Mouse (Mus musculus) megakaryocyte, embryonic 14.5 days (primary cell): ENCODE data around the gene 9530068E07Rik. TPM values are rescaled to one million over a fixed set of nuclear protein-coding genes. Genes with fewer than 3 reads are reported as not detected.
"Not testable (repeated sequence)": the region's sequence is repeated elsewhere in the genome, so short reads cannot be mapped to it uniquely, and the experiment has no call there.

Experiments used
- H3K27me3 ChIP-seq: replicated peaks from 2 replicates; pipeline ENCODE3; 2012; ENCODE audit warnings: inconsistent platforms
- H3K36me3 ChIP-seq: replicated peaks from 2 replicates; pipeline ENCODE3; 2012; ENCODE audit warnings: low read length, inconsistent platforms, mixed read lengths
- H3K4me1 ChIP-seq: 2 replicates; pipeline ENCODE4 v1.6.1; 2012; ENCODE audit warnings: inconsistent platforms
- H3K4me3 ChIP-seq: replicated peaks from 2 replicates; pipeline ENCODE3; 2012; ENCODE audit warnings: moderate library complexity, mild to moderate bottlenecking, inconsistent platforms
- H3K9me3 ChIP-seq: 2 replicates; pipeline ENCODE4 v1.6.1; 2012; ENCODE audit warnings: inconsistent platforms
- FLI1 ChIP-seq: IDR thresholded peaks from 2 replicates; pipeline ENCODE4 v1.6.1; 2012; ENCODE audit warnings: low read length, inconsistent platforms, mixed read lengths
- GATA1 ChIP-seq: IDR thresholded peaks from 3 replicates; pipeline ENCODE4 v1.6.1; 2012; ENCODE audit warnings: mixed read lengths, low read length, inconsistent platforms, borderline replicate concordance
- polyA plus RNA-seq: library from polyadenylated mRNA; stranded (reverse); fragments of >175 nt; gene quantifications from 2 replicates; pipeline ENCODE4 v1.2.3, GENCODE M21; 2012; ENCODE audit warnings: low replicate concordance; ENCODE audit not compliant: insufficient read depth

The 9530068E07Rik gene
- polyA plus RNA-seq, result 87.8 and 171 TPM in 2 replicates

GRCm38 (mm10) chr11:52395940-52396596, at the start of gene 9530068E07Rik:
Gene 9530068E07Rik, plus strand, starts transcription at chr11:52396428.
- Histone ChIP-seq H3K9me3 (peaks cover 4% of the 10 kb centered on the region), H3K36me3 (peaks cover 11% of the 10 kb centered on the region), H3K27me3 (no peaks in the 10 kb centered on the region), H3K4me3 (peak within 1 kb of the TSS; percentile 97), H3K4me1 (peaks cover 41% of the 10 kb centered on the region)
- TF ChIP-seq FLI1 (no peak), GATA1 (no peak)

- H3K4me1 ChIP-seq, result peaks cover 44% of the 10 kb centered on the region
- no peaks in the 10 kb centered on the region for H3K36me3 ChIP-seq
- peaks cover 8% of the 10 kb centered on the region for H3K9me3 ChIP-seq
- H3K4me3 ChIP-seq, result peak overlapping the region; percentile 93
- TF ChIP-seq GATA1 (no peak), FLI1 (no peak)
- peaks cover 12% of the 10 kb centered on the region for H3K27me3 ChIP-seq
These were observed 49.6 kb upstream of the 9530068E07Rik start for GRCm38 (mm10) chr11:52346635-52347005.

GRCm38 (mm10) chr11:52348156-52348555, 48.1 kb upstream of the 9530068E07Rik start:
- peaks cover 8% of the 10 kb centered on the region for H3K9me3 ChIP-seq
- no peak overlapping the region for H3K4me3 ChIP-seq
- peaks cover 6% of the 10 kb centered on the region for H3K27me3 ChIP-seq
- TF ChIP-seq GATA1 (no peak), FLI1 (no peak)
- peaks cover 51% of the 10 kb centered on the region for H3K4me1 ChIP-seq
- no peaks in the 10 kb centered on the region for H3K36me3 ChIP-seq

GRCm38 (mm10) chr11:52348724-52349123, 47.5 kb upstream of the 9530068E07Rik start:
- peaks cover 51% of the 10 kb centered on the region for H3K4me1 ChIP-seq
- TF ChIP-seq FLI1 (no peak), GATA1 (no peak)
- no peaks in the 10 kb centered on the region for H3K36me3 ChIP-seq
- no peak overlapping the region for H3K4me3 ChIP-seq
- H3K27me3 ChIP-seq, result peaks cover 6% of the 10 kb centered on the region
- peaks cover 8% of the 10 kb centered on the region for H3K9me3 ChIP-seq

GRCm38 (mm10) chr11:52350924-52351323, 45.3 kb upstream of the 9530068E07Rik start:
- peak overlapping the region; percentile 77 for H3K4me3 ChIP-seq
- H3K4me1 ChIP-seq, result peaks cover 47% of the 10 kb centered on the region
- no peak for TF ChIP-seq FLI1
- H3K27me3 ChIP-seq, result no peaks in the 10 kb centered on the region
- peaks cover 8% of the 10 kb centered on the region for H3K9me3 ChIP-seq
- no peaks in the 10 kb centered on the region for H3K36me3 ChIP-seq

GRCm38 (mm10) chr11:52352271-52352670, 44.0 kb upstream of the 9530068E07Rik start:
- Histone ChIP-seq H3K4me3 (no peak overlapping the region), H3K9me3 (peaks cover 8% of the 10 kb centered on the region), H3K4me1 (peaks cover 37% of the 10 kb centered on the region), H3K36me3 (peaks cover 2% of the 10 kb centered on the region), H3K27me3 (no peaks in the 10 kb centered on the region)
- TF ChIP-seq GATA1, result no peak
- no peak for TF ChIP-seq FLI1

- Histone ChIP-seq H3K9me3 (no peaks in the 10 kb centered on the region), H3K27me3 (no peaks in the 10 kb centered on the region), H3K36me3 (peaks cover 6% of the 10 kb centered on the region), H3K4me3 (no peak overlapping the region), H3K4me1 (peaks cover 45% of the 10 kb centered on the region)
- TF ChIP-seq GATA1 (no peak), FLI1 (no peak)
These were observed 41.6 kb upstream of the 9530068E07Rik start for GRCm38 (mm10) chr11:52354644-52355043.

- Histone ChIP-seq H3K4me3 (no peak overlapping the region), H3K9me3 (no peaks in the 10 kb centered on the region), H3K36me3 (peaks cover 6% of the 10 kb centered on the region), H3K27me3 (no peaks in the 10 kb centered on the region), H3K4me1 (peaks cover 52% of the 10 kb centered on the region)
- TF ChIP-seq GATA1 (no peak), FLI1 (no peak)
These were observed 40.6 kb upstream of the 9530068E07Rik start for GRCm38 (mm10) chr11:52355601-52356000.

- H3K9me3 ChIP-seq, H3K36me3 ChIP-seq, H3K27me3 ChIP-seq, H3K4me3 ChIP-seq: not testable (repeated sequence)
- peaks cover 43% of the 10 kb centered on the region for H3K4me1 ChIP-seq
These were observed 39.1 kb upstream of the 9530068E07Rik start for GRCm38 (mm10) chr11:52357091-52357490.

- TF ChIP-seq GATA1 (no peak), FLI1 (no peak)
- H3K9me3 ChIP-seq, result no peaks in the 10 kb centered on the region
- peaks cover 13% of the 10 kb centered on the region for H3K36me3 ChIP-seq
- H3K4me1 ChIP-seq, result peaks cover 52% of the 10 kb centered on the region
- no peak overlapping the region for H3K4me3 ChIP-seq
- H3K27me3 ChIP-seq, result no peaks in the 10 kb centered on the region
These were observed 37.7 kb upstream of the 9530068E07Rik start for GRCm38 (mm10) chr11:52358520-52358919.
